Mouse (Mus musculus): ENCODE results near the gene Nat8f2. TPM values are rescaled to one million over a fixed set of nuclear protein-coding genes. Genes with fewer than 3 reads are reported as not detected.

The Nat8f2 gene
- polyA plus RNA-seq, 1 experiment: 0.04 TPM

GRCm38 (mm10) chr6:85863136-85863535, 5.8 kb downstream of the Nat8f2 start:
- 91% methylated on average over 2 of the region's 2 CpGs for WGBS
- H3K4me3 ChIP-seq (ENCODE audit: control insufficient read depth, insufficient read depth, low read length): no peak overlapping the region
- H3K27me3 ChIP-seq (ENCODE audit: control insufficient read depth, insufficient read depth, low read length): no peaks in the 10 kb centered on the region
- DNase-seq: no peak
- H3K36me3 ChIP-seq (ENCODE audit: control insufficient read depth, insufficient read depth, low read length): no peaks in the 10 kb centered on the region
- no peak overlapping the region for H3K27ac ChIP-seq (ENCODE audit: control insufficient read depth, insufficient read depth, low read length)
- H3K4me1 ChIP-seq (replicated peaks; ENCODE audit: control insufficient read depth, insufficient read depth, low read length): no peaks in the 10 kb centered on the region
- TF ChIP-seq CTCF (IDR thresholded peaks at IDR 0.05; ENCODE audit: borderline replicate concordance, control insufficient read depth, extremely low read depth, insufficient read depth, low read length, poor library complexity): no peak
- TF ChIP-seq POLR2A (IDR thresholded peaks at IDR 0.05; ENCODE audit: control insufficient read depth, extremely low read depth, insufficient read depth, low read length, poor library complexity): no peak

DNA sequence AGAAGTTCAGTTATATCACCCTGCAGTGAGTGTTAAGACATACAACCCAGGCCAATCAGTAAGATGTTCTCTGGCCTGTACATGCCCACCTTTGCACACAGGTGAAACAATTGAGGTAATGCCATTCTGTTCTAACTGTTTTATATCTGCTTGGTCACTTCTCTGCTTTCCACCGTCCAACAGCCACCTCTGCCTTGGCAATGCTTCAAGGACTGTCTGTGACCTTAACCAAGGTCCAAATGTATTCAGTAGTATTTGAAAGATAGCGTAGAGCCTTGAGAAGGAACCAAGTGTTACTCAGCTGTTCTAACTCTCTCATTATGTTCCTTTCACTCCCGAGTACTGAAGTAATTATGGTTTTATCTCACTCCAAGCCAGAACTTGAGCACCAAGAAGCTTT, 6.4 kb downstream of the Nat8f2 start:
- H3K27ac ChIP-seq (ENCODE audit: control insufficient read depth, insufficient read depth, low read length): no peak overlapping the region
- WGBS: 83% methylated on average over 3 of the region's 3 CpGs
- TF ChIP-seq POLR2A (IDR thresholded peaks at IDR 0.05; ENCODE audit: control insufficient read depth, extremely low read depth, insufficient read depth, low read length, poor library complexity) (no peak), CTCF (IDR thresholded peaks at IDR 0.05; ENCODE audit: borderline replicate concordance, control insufficient read depth, extremely low read depth, insufficient read depth, low read length, poor library complexity) (no peak)
- no peak for DNase-seq
- H3K4me1 ChIP-seq (replicated peaks; ENCODE audit: control insufficient read depth, insufficient read depth, low read length): no peaks in the 10 kb centered on the region
- no peaks in the 10 kb centered on the region for H3K27me3 ChIP-seq (ENCODE audit: control insufficient read depth, insufficient read depth, low read length)
- no peaks in the 10 kb centered on the region for H3K36me3 ChIP-seq (ENCODE audit: control insufficient read depth, insufficient read depth, low read length)
- H3K4me3 ChIP-seq (ENCODE audit: control insufficient read depth, insufficient read depth, low read length): no peak overlapping the region

- H3K4me3 ChIP-seq (ENCODE audit: control insufficient read depth, insufficient read depth, low read length): no peak overlapping the region
- 98% methylated on average over 3 of the region's 3 CpGs for WGBS
- H3K36me3 ChIP-seq (ENCODE audit: control insufficient read depth, insufficient read depth, low read length): no peaks in the 10 kb centered on the region
- no peak overlapping the region for H3K27ac ChIP-seq (ENCODE audit: control insufficient read depth, insufficient read depth, low read length)
- DNase-seq: no peak
- H3K27me3 ChIP-seq (ENCODE audit: control insufficient read depth, insufficient read depth, low read length): no peaks in the 10 kb centered on the region
- TF ChIP-seq CTCF (IDR thresholded peaks at IDR 0.05; ENCODE audit: borderline replicate concordance, control insufficient read depth, extremely low read depth, insufficient read depth, low read length, poor library complexity) (no peak), POLR2A (IDR thresholded peaks at IDR 0.05; ENCODE audit: control insufficient read depth, extremely low read depth, insufficient read depth, low read length, poor library complexity) (no peak)
- no peaks in the 10 kb centered on the region for H3K4me1 ChIP-seq (replicated peaks; ENCODE audit: control insufficient read depth, insufficient read depth, low read length)
Measured at GRCm38 (mm10) chr6:85861247-85861646, 7.7 kb downstream of the Nat8f2 start.

DNA sequence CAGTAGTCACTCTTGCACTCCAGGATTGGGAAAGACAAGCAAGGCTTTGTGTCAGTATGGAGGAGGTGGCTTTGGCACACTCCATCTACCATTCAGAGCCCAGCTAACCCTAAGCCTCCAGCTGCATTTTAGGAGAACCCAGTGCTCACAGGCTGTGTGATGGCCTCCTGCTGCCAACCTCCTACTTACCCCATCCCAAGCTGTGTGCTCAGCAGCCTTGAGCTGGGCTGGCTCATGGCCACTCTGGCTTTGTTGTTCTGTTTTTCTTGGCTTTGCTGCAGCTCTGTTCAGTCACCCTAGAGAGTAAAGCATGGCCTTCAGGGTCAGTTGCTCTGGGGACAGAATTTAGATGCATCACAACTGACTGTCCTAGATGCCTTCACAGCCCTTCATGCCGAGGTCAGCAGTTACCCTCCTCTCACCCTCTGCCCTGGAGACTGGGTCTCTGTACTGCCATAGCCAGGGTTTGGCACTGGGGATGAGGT, 12.7 kb downstream of the Nat8f2 start:
- WGBS: 97% methylated on average over 1 of the region's 1 CpGs
- H3K4me3 ChIP-seq (ENCODE audit: control insufficient read depth, insufficient read depth, low read length): no peak overlapping the region
- no peak overlapping the region for H3K27ac ChIP-seq (ENCODE audit: control insufficient read depth, insufficient read depth, low read length)
- no peaks in the 10 kb centered on the region for H3K36me3 ChIP-seq (ENCODE audit: control insufficient read depth, insufficient read depth, low read length)
- no peak for TF ChIP-seq CTCF (IDR thresholded peaks at IDR 0.05; ENCODE audit: borderline replicate concordance, control insufficient read depth, extremely low read depth, insufficient read depth, low read length, poor library complexity)
- TF ChIP-seq POLR2A (IDR thresholded peaks at IDR 0.05; ENCODE audit: control insufficient read depth, extremely low read depth, insufficient read depth, low read length, poor library complexity): no peak
- H3K27me3 ChIP-seq (ENCODE audit: control insufficient read depth, insufficient read depth, low read length): no peaks in the 10 kb centered on the region
- no peaks in the 10 kb centered on the region for H3K4me1 ChIP-seq (replicated peaks; ENCODE audit: control insufficient read depth, insufficient read depth, low read length)
- no peak for DNase-seq

DNA sequence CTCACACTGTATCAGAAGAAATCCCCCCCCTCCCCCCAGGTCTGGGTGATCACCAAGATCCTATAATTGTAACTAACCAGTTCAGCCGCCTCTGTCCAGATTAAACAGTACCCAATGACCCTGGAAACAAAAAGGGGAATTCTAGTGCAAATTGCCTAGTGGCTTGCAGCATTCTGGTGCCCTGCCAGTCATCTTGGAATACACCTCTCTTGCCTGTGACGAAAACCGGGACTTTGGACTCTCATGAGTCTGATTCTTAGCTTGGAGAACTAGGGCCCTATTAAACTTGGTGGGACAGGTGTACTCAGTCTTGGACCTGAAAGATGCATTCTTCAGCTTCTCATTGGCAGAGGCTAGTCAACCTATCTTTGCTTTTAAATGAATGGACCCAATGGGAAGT, 15.5 kb downstream of the Nat8f2 start:
- Histone ChIP-seq H3K27ac (ENCODE audit: control insufficient read depth, insufficient read depth, low read length) (no peak overlapping the region), H3K4me3 (ENCODE audit: control insufficient read depth, insufficient read depth, low read length) (no peak overlapping the region), H3K36me3 (ENCODE audit: control insufficient read depth, insufficient read depth, low read length) (no peaks in the 10 kb centered on the region), H3K4me1 (replicated peaks; ENCODE audit: control insufficient read depth, insufficient read depth, low read length) (no peaks in the 10 kb centered on the region), H3K27me3 (ENCODE audit: control insufficient read depth, insufficient read depth, low read length) (no peaks in the 10 kb centered on the region)
- DNase-seq: no peak
- 93% methylated on average over 3 of the region's 3 CpGs for WGBS
- no peak for TF ChIP-seq POLR2A (IDR thresholded peaks at IDR 0.05; ENCODE audit: control insufficient read depth, extremely low read depth, insufficient read depth, low read length, poor library complexity)
- TF ChIP-seq CTCF (IDR thresholded peaks at IDR 0.05; ENCODE audit: borderline replicate concordance, control insufficient read depth, extremely low read depth, insufficient read depth, low read length, poor library complexity): no peak

- H3K27ac ChIP-seq (ENCODE audit: control insufficient read depth, insufficient read depth, low read length): no peak overlapping the region
- no peaks in the 10 kb centered on the region for H3K27me3 ChIP-seq (ENCODE audit: control insufficient read depth, insufficient read depth, low read length)
- no peak for DNase-seq
- H3K36me3 ChIP-seq (ENCODE audit: control insufficient read depth, insufficient read depth, low read length): no peaks in the 10 kb centered on the region
- no peaks in the 10 kb centered on the region for H3K4me1 ChIP-seq (replicated peaks; ENCODE audit: control insufficient read depth, insufficient read depth, low read length)
- H3K4me3 ChIP-seq (ENCODE audit: control insufficient read depth, insufficient read depth, low read length): no peak overlapping the region
- TF ChIP-seq POLR2A (IDR thresholded peaks at IDR 0.05; ENCODE audit: control insufficient read depth, extremely low read depth, insufficient read depth, low read length, poor library complexity) (no peak), CTCF (IDR thresholded peaks at IDR 0.05; ENCODE audit: borderline replicate concordance, control insufficient read depth, extremely low read depth, insufficient read depth, low read length, poor library complexity) (no peak)
- WGBS: 46% methylated on average over 7 of the region's 7 CpGs
Measured at GRCm38 (mm10) chr6:85851062-85851773, 17.7 kb downstream of the Nat8f2 start.
